Mouse (Mus musculus) ES-Bruce4 (cell line): ENCODE results near the gene Tcte2.

ENCODE experiments used
- CTCF ChIP-seq: IDR thresholded peaks from one replicate; pipeline ENCODE4 v1.8.1; 2011; ENCODE audit warnings: low read depth, low read length
- POLR2A ChIP-seq: IDR thresholded peaks from one replicate; pipeline ENCODE4 v1.8.1; 2011; ENCODE audit warnings: low read length; ENCODE audit not compliant: insufficient read depth

DNA sequence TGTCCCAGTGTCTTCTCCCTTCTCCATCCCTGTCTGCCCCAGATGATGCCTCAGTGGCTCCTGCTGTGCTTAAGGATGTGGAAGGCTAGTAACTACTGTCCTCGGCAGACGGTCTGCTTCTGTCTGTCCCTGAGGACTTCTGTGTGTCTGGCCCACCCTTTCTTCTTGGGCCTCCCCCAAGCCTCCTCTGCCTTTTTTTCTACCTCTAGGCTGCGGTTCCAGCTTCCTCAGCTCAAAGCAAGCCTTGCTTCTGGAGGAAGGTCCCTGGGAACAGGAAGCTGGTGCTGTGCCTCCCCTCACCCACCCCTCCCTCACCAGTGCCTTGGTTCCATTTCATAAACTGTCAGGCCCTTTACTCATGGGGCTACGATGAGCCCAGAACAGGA is 29.9 kb downstream of the Tcte2 start:
- TF ChIP-seq POLR2A, result no peak
- no peak for TF ChIP-seq CTCF
